Mouse (Mus musculus) mesoderm, embryonic 11.5 days (tissue): ENCODE measurements around the gene Sertad2.
A peak's percentile ranks its signal among the peaks of the same experiment; 100 is the strongest.

Experiments used
- DNase-seq: peaks from one replicate; pipeline ENCODE4 v3.0.0-alpha.2; 2012; ENCODE audit warnings: low read depth, low spot score

Gene Sertad2

DNA sequence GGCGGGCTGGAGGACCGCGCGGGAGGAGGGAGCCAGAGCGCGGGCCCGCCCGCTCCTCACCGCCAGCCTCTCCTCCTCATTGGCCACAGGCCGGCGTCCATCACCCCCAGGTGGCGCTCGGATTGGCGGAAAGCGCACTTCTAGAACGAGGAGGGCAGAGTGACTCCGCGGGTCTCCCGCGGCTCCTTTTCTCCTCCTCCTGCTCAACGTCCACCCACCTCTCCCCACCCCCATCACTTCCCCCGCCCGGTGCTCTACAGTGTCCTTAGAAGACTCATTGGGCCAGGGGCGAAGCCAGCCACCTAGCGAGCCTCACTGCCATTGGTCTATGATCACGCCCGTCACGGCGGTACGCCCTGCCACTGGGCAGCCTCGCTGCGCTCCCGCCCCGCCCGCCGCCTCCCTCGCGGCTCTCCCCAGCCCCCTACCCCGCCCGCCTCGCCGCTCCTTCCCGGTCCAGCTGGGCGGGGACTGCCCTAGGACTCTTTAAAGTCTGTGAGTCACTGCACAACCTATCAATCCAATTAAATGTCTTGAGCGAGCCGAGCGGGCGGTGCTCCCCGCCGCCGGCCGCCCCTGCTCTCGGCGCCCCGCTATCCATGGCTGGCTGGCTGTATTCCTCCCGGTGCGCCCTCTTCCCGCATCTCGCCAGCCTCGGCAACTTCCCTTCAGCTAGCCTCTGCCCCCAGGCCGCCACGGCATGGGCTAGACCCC, at the start of gene Sertad2:
Gene Sertad2 (plus strand): TSS at position 515 of the 714 bp plus-strand sequence.
- DNase-seq, result peak; percentile 100

DNA sequence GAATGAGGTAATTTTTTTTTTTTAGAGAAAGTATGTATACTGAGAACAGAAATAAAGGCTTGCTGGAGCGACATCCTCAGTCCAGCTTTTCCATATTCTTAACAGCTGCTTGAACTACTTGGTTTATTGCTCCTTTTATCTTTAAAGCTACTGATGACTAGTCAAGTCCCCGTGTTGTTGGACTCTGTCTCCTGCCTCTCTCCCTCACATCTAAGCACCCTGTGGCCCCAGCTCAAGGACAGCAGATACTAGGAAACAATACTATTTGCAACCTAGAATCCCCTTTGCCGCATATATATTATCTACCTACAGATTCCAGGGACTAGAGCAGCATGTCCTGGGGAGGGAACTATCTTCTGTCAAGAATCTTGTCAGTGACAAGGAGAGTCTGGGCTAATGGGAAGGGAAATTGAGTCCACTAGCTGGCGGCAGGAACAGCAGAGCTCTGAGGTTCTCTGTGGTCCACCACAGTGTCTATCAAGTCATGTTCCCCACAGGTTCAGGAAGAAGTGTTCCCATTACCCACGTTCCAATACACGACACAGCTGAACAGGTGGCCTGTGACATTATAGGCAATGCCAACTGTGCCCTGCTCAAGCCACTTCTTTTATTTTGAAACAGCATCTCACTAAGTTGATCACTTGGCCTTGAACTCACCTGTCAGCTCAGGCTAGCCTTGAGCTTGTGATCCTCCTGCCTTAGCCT, 49.0 kb upstream of the Sertad2 start:
- DNase-seq, result no peak

DNA sequence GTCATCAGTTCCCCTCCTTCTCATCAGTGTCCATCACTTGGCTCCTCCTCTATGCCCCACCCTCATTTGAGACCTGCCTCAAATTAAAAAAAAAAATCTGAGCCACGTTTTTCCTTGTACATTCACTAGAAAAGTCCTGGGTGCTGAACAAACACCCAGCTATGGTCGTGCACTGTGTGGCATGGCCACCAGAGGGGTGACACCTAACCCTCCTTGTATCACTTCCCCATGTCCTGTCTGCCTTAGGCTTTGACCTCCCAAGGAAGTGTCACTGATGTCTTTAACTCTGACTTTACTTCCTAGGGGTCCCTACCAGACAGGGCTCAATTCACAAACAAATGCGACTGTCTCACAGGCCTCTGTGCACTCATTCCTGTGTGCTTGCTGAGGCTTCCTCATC, 42.5 kb upstream of the Sertad2 start:
- no peak for DNase-seq

DNA sequence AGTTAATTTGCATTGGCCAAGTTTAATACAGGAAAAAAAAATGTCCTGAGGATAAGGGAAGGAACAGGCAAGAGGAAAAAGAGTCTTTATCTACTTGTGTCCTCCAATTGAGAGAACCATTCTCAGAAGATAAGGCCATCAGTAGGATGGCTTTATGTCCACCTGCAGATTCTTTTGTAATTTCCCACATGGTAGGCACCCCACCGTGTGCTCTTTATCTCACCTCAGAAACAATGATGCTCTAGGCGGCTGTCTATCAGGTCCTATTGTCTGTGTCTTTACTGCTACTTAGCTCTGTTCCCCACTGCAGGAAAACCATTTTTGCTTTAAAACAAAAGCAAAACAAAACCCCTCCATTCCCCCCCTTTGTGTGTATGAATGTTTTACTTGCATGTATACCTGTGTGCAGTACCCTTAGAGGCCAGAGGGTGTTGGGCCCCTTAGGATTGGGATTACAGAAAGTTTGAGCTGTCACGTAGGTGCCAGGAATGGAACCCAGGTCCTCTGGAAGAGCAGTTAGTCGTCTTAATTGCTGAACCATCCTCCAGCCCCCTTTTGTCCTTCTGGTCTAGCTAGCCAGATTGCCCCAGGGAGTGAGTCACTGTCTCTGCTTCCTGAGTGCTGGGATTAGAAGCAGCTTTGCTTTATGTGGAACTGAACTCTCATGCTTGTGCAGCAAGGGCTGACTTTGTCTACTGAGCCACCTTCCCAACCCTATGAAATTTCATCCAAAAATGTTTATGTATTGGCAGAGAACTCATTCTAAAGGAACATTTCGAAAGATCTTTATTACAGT, 41.7 kb upstream of the Sertad2 start:
- DNase-seq, result no peak

DNA sequence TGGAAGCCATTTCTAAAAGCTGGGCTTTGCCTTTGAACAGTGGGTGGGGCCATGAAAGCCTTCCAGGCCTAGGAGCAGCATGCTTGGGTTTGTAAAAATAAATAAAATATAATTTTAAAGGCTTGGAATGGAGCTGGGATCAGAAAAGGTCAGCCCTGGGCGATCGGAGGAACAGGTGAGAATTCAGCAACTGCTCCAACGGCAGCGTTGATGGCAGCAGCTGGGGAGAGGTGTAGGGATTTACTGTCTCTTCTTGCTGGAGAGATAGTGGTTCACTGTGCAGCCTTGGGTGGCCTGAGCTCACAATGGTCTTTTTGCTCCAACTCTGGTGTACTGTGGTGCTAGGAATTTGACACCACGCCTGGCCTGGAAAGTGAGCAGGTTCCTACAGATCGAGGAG, 29.5 kb upstream of the Sertad2 start:
- DNase-seq, result no peak

DNA sequence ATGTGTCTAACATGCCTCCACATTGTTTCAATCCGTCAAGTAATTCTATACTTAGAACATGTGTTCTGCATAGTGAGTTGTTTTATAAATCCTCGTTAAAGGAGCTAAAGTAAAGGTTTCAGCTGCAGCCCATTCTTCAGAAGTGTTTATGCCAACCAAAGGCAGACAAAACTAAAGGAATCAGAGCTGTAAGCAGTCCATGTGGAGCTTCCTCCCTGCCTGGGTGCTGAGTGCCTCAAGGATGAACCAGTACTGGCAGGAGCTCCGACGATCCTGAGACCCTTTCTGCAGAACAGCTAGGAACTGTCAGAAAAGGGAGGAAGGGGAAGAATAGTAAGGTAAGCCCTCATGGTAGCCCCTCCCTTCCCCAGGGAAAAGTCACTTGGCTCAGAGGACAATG, 28.3 kb upstream of the Sertad2 start:
- no peak for DNase-seq

DNA sequence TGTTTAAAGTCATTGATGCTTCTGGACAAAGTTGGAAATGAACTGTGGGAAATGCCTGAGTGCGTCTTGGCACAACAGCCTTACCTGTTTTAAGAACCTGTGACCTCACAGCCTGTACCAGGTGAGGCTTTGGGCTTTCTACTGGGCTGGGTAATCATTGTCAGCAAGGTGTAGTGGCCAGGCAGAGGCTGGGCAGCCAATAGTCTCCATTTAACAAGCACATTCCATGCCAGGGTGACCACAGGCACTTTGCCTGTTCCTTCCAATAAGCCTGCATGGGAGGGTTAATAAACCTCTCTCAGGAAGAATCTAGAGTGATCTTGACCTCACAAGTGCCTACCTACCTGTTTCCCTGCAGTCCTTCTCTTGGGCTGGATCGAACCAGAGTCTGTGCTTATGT, 21.7 kb upstream of the Sertad2 start:
- no peak for DNase-seq

DNA sequence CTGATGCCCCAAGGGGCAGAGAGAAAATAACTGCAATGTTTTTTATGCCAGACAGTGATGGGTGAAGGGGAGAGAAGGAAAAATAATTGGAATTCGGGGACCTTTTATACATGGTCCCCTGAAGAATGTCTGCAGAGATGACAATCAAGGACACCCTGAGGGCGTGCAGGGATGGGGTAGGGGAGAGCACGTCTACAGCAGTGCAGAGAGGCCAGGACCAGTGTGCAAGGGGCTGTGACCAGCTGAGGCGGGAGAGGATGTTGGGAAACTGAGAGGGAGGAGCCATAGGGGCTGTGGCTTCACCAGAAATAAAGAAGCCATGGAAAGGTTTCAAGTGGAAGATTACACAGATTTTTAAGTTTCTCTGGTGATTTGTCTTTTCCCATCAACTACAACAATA, 20.3 kb upstream of the Sertad2 start:
- no peak for DNase-seq

DNA sequence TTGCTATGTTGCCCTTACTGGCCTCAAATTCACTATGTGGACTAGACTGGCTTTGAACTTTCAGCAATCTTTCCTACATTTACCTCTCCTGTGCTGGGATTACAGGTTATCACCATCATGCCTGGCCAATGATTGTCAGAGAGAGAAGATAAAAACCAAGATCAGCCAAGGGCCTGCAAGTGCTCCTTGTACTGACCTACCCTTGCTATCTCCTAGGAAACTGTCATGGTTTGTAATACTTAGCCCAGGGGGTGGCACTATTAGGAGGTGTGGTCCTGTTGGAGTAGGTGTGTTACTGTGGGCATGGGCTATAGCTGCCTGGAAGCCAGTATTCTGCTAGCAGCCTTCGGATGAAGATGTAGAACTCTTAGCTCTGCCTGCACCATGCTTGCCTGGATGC, 18.6 kb upstream of the Sertad2 start:
- DNase-seq, result no peak

DNA sequence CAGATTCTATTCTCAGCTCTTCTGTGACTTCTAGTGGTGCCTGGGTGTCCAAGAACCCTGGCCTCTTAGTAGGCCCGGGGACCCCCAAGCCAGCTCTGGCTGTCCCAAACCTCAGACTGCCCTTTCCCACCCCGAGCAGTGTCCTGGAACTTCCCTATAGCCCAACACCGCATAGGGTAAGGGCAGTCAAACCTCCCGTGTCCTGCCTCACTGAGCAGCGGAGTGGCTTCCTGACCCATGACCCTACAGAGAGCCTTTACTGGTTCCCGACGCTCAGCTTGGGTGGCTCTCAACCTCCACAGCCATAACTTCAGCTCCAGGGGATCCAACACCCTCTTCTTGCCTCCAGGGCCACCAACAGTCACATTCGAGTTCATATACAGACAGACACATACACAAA, 17.1 kb upstream of the Sertad2 start:
- DNase-seq, result no peak

DNA sequence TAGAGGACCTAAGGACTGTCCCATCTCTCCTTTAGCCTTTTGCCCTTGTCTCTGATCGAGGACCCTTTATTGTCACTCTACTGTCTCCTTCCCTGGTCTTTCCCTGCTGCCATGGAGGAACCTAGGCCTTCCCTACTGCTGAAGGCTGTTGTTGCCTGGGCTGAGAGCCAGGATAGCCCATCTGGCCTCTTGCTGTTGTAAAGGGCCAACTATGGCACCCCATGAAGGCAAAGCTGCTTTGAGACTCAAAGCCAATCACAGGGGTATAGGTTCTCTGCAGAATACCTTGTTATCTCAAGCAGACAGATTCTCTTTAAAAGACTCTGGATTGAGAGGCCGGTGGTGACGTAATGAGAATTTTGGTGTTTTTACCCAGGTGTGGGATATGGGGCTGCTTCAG, 15.2 kb upstream of the Sertad2 start:
- DNase-seq, result no peak

DNA sequence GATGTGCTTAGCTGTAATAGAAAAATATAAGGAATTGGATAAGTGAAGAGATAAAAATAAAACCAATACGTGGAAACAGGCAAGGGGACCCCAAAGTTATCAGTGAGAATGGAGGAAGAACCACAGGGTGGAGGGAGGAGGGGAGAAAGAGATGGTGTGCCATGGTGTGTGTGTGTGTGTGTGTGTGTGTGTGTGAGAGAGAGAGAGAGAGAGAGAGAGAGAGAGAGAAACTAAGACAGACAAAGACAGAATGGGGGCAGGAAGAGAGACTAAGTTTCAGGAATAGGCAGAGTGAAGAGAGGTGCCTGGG, 11.4 kb upstream of the Sertad2 start:
- no peak for DNase-seq

DNA sequence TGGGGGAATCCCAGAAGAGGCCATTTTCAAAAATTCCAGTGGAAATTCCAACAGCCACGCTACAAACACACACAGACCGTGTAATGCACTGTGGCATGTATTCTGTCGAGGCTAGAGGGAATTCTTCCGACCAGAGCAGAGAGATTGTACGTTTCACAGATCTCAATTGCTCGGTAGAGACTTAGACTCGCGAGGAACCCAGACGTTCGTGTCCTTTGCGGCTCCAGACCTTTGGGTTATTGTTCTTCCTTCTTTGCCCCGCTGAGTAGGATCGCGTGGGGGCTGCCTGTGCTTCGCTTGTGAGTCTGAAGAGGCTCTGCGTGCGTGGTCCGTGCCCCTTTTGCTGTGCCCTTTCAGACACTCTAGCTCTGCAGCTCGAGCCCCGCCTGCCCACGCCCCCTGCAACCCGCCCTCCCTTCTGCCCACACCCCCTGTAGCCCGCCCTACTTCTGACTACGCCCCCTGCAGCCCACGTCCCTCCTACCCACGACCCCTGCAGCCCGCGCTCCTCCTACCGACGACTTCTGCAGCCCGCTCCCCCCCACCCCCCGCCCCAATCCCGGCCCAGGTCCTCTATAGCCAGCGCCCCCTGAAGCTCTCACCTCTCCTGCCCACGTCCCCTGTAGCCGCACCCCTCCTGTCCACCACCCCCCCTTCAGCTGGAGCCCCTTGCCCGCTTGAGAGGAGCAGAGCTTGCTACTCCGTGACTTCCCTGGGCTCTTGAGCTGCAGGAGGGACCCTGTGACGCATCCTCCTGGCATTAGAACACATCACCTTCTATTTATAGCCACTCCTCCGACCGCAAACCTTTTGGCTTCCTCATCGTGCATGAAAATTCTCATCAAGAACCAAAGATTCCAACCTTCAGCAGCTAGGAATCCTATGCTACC, 10.8 kb upstream of the Sertad2 start:
- DNase-seq, result peak; percentile 78

DNA sequence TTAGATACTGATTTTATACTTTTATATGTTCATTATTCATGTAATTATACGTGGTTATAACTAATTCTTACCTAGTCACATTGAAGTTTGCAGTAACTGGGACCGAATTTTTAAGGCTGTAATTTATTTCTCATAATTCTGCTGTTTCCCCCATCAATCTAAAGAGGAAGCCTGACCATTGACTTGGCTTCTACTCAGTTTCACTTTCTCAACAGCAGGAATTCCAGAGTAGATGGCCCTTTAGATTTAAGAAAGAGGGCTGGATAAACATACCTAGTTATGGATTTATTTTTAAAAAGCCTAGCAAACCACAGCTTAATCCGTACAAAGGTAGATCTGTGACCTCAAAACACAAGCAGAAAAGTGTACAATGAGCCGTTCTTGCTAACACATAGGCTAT, 9.8 kb upstream of the Sertad2 start:
- no peak for DNase-seq

DNA sequence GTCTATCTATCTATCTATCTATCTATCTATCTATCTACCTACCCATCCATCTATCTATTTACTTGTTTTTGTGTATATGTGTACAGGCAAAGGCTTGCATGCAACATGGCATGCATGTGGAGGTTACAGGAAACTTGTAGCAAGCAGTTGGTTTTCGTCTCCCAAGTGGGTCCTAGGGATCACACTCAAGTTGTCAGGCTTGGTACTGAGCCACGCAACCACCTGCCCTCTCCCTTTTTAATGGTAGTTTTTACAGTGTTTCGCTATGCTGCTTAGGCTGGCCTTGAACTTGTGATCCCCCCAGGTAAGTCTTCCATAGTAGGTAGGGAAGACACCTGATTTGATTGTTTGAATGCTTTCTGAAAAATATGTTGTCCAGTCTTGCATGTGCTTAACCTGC, 5.8 kb upstream of the Sertad2 start:
- DNase-seq, result no peak

DNA sequence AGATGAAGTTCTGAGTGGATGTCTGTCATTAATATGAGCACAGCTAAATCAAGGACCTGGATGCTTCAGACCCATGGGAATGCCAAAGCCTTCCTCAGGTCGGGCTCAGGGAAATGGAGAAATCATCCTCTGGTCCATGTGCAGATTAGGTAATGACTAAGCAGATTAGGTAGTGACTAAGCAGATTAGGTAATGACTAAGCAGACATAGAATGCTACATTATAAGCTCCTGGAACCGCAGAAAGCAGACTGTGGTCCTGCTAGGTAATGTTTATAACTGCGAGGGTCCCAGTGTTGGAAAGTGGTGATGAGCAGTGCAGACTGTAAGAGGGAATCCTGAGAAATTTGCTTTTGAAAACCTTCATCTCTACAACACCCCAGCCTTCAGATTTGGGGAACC, 4.6 kb upstream of the Sertad2 start:
- DNase-seq, result no peak

DNA sequence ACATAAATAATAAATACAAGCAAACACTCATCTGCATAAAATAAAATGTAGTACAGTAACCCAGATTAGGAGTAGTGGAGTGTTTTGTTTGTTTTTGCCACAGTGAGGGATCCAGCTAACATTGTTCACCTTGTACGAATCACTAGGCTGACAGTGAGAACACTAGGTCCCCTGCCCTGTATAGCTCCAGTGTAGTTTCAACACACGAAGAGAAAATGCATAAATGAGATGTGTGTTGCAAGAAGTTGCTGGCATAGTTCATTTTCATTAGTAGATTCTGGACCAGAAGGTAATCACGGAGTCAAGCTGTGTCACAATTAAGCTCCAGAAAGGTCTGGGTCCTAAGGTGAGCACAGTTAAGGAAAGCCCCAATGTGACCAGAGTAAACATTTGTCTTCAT, 1.8 kb upstream of the Sertad2 start:
- no peak for DNase-seq

DNA sequence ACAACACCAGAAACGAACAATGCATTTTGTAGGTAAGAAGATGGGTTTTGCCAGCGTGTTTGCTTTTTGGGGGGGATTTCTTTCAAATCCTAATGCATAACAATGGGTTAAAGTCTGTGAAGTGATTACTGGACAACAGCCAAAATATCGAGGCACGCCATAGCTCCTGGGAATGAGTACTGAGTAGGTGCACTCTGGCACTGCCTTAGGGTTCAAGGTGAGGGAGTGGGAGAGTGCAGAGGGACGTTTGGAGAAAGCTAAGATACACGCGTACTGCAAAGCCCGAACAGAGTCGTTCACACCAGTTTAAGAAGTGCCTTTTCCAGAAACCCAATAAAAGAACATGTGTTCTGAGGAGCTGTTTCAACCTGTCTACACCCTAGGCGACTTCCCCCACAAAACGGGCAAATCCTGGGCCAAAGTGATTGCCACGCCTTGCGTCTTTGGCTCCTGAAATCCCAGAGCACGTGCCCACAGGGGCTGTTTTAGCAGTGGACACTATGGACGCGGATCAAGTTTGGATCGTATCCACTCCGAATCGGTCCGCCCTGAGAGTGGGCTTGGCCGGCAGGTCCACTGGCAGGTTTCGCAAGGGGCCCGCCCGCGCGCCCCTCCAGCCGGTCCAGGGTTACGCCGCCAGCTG, 937 bp upstream of the Sertad2 start:
- no peak for DNase-seq

DNA sequence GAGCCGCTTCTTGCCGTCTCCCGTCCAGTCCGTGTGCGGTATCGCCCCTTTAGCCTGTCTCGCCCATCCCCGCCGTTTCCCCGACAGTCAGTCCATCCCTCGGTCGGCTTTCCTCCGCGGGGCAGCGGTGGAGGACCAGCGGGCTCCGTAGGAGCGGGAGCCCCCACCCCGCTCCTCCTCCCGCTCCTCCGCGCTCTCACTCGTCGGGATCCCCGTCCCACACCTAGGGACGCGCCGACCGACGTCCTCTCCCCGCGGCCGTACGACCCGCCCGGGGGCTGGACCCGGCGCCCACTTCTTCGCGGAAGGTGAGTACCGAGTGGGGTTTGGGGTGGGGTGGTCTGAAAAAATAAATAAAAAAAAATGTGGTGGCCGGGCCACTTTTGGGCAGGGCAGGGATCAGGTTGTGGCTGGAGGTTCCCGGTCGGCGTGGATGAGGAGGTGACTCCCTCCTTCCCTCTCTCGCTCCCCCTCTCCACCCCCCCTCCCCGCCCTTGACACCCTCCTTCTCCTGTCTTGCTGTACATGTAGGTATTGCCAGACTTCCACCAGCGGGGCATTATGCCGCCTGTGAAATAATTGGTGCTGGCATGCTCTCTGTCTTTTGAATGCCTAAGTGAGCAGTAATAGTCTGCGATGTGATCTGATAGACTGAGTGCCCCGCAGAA, 534 bp downstream of the Sertad2 start:
- peak; percentile 39 for DNase-seq

DNA sequence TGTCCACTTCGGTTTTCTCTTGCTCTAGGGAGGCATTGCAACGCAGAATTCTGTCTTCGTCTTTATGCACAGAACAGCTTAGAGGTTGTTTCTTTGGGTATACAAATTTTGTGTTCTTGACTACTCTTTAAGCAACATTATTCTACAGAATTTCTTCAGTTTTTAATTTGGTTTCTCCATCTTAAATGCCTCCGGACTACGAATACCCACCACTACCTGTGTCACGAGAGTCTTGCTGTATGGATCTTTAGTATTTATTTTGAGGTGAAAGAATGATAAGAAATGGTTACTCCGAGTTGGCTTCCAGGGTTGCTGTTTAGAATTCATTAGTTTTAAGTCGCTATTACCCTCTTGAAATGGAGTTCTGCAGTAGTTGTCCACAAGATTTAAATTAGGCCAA, 1.3 kb downstream of the Sertad2 start:
- no peak for DNase-seq
